ENCODE assay signal across 7 mouse cellular contexts in genomic region chr5:103759489-103760424, GRCm38 (mm10).
DNase-seq lines count a peak whose midpoint lies in the region; ATAC-seq and TF ChIP-seq lines count a peak whose summit lies in the region.

No protein-coding gene starts in this region.

- H3K4me3 ChIP-seq in ES-Bruce4 (ENCODE audit: low read depth, low read length), result peak overlapping the region; percentile 51
- H3K4me3 ChIP-seq in forebrain, embryonic 12.5 days (replicated peaks), result peak overlapping the region; percentile 36
- H3K4me3 ChIP-seq in kidney, postnatal 0 days (replicated peaks; ENCODE audit: low read depth, low read length), result peak overlapping the region; percentile 34; the same call in 1 of the 2 replicates
- H3K4me3 ChIP-seq in neural tube, embryonic 11.5 days (ENCODE audit: low read depth, low read length), result peak overlapping the region; percentile 6

- ATAC-seq in forebrain, embryonic 12.5 days (ENCODE audit: low FRiP score), result no peak
- peak; percentile 48; the same call in 1 of the 2 replicates for ATAC-seq in kidney, postnatal 0 days (replicated peaks; ENCODE audit: low FRiP score, low read depth)
- 0 out of 2 replicates have a peak, but pooled peaks have one; percentile 27 for ATAC-seq in neural tube, embryonic 11.5 days (ENCODE audit: insufficient read depth, low FRiP score, low TSS enrichment)

- H3K4me1 ChIP-seq in ES-Bruce4 (ENCODE audit: control insufficient read depth, insufficient read depth, low read length), result peaks cover 1% of the 10 kb centered on the region
- peaks cover 14% of the 10 kb centered on the region for H3K4me1 ChIP-seq in forebrain, embryonic 12.5 days
- H3K4me1 ChIP-seq in kidney, postnatal 0 days (replicated peaks; ENCODE audit: insufficient read depth, low read length), result peaks cover 17% of the 10 kb centered on the region; the same call in 1 of the 2 replicates
- peaks cover 11% of the 10 kb centered on the region for H3K4me1 ChIP-seq in neural tube, embryonic 11.5 days (ENCODE audit: control insufficient read depth, insufficient read depth, low read length)

- no peaks in the 10 kb centered on the region for H3K36me3 ChIP-seq in ES-Bruce4 (ENCODE audit: control insufficient read depth, insufficient read depth, low read length, poor library complexity, severe bottlenecking)
- no peaks in the 10 kb centered on the region for H3K36me3 ChIP-seq in forebrain, embryonic 12.5 days (replicated peaks)
- no peaks in the 10 kb centered on the region for H3K36me3 ChIP-seq in kidney, postnatal 0 days (ENCODE audit: insufficient read depth, low read length)
- no peaks in the 10 kb centered on the region for H3K36me3 ChIP-seq in neural tube, embryonic 11.5 days (ENCODE audit: control insufficient read depth, insufficient read depth, low read length)

- H3K27me3 ChIP-seq in ES-Bruce4 (ENCODE audit: control insufficient read depth, insufficient read depth, low read length, poor library complexity, severe bottlenecking), result 0 out of 2 replicates have a peak, but pooled peaks cover 3% of the 10 kb centered on the region
- peaks cover 26% of the 10 kb centered on the region; the same call in 1 of the 2 replicates for H3K27me3 ChIP-seq in forebrain, embryonic 12.5 days
- no peaks in the 10 kb centered on the region for H3K27me3 ChIP-seq in kidney, postnatal 0 days (ENCODE audit: insufficient read depth, low read length)
- no peaks in the 10 kb centered on the region for H3K27me3 ChIP-seq in neural tube, embryonic 11.5 days (ENCODE audit: control insufficient read depth, insufficient read depth, low read length)

- 0 out of 2 replicates have a peak overlapping the region, but pooled peaks have one; percentile 4 for H3K9ac ChIP-seq in ES-Bruce4 (ENCODE audit: low read depth, poor library complexity, severe bottlenecking)
- H3K9ac ChIP-seq in forebrain, embryonic 12.5 days, result peak overlapping the region; percentile 48; the same call in 1 of the 2 replicates
- peak overlapping the region; percentile 53 for H3K9ac ChIP-seq in kidney, postnatal 0 days (ENCODE audit: low read depth, low read length)
- H3K9ac ChIP-seq in neural tube, embryonic 11.5 days (ENCODE audit: low read length), result no peak overlapping the region; the same call in 1 of the 2 replicates

- no peak for TF ChIP-seq CTCF in ES-Bruce4 (IDR thresholded peaks at IDR 0.05; ENCODE audit: low read depth, low read length)
- no peak for TF ChIP-seq CTCF in kidney, postnatal 0 days (IDR thresholded peaks at IDR 0.05; ENCODE audit: low read depth)

- intact Hi-C loops in gastrocnemius, postnatal 36 days (cut with DNase I), result loop anchor here (2.0 kb wide), 1 partner anchor 13 kb away; no protein-coding TSS in a partner anchor

- no peaks in the 10 kb centered on the region for H3K9me3 ChIP-seq in ES-Bruce4 (replicated peaks; ENCODE audit: control insufficient read depth, insufficient read depth, low read length, poor library complexity, severe bottlenecking)
- H3K9me3 ChIP-seq in forebrain, embryonic 12.5 days, result no peaks in the 10 kb centered on the region
- H3K9me3 ChIP-seq in kidney, postnatal 0 days (replicated peaks; ENCODE audit: low read length), result no peaks in the 10 kb centered on the region
- no peaks in the 10 kb centered on the region for H3K9me3 ChIP-seq in neural tube, embryonic 11.5 days (ENCODE audit: control insufficient read depth, low read length)

- 38% methylated on average over 14 of the region's 14 CpGs for WGBS in forebrain, embryonic 12.5 days
- 36% methylated on average over 14 of the region's 14 CpGs for WGBS in kidney, postnatal 0 days
- 36% methylated on average over 14 of the region's 14 CpGs for WGBS in neural tube, embryonic 11.5 days

- no peak for TF ChIP-seq POLR2A in ES-Bruce4 (IDR thresholded peaks at IDR 0.05; ENCODE audit: insufficient read depth, low read length)

- TF ChIP-seq EP300 in ES-Bruce4 (IDR thresholded peaks at IDR 0.05; ENCODE audit: insufficient read depth, low read depth, low read length), result no peak

- peak; percentile 72 for DNase-seq in 416B (ENCODE audit: low read depth)
- DNase-seq in kidney, postnatal 0 days (ENCODE audit: low spot score), result peak; percentile 42
- peak; percentile 31 for DNase-seq in neural tube, embryonic 11.5 days (ENCODE audit: low spot score)
- DNase-seq in gastrocnemius, postnatal 36 days, result no peak
- no peak for DNase-seq in urinary bladder, postnatal 4 days (ENCODE audit: low spot score in 2 of 2)

- 0 out of 2 replicates have a peak overlapping the region, but pooled peaks have one; percentile 1 for H3K27ac ChIP-seq in ES-Bruce4 (ENCODE audit: insufficient read depth, low read length)
- no peak overlapping the region for H3K27ac ChIP-seq in forebrain, embryonic 12.5 days
- peak overlapping the region; percentile 85 for H3K27ac ChIP-seq in kidney, postnatal 0 days
- H3K27ac ChIP-seq in neural tube, embryonic 11.5 days (ENCODE audit: low read depth, low read length), result no peak overlapping the region

- H3K4me2 ChIP-seq in forebrain, embryonic 12.5 days, result peak overlapping the region; percentile 60
- peak overlapping the region; percentile 88 for H3K4me2 ChIP-seq in kidney, postnatal 0 days (ENCODE audit: low read length)
- H3K4me2 ChIP-seq in neural tube, embryonic 11.5 days (ENCODE audit: low read depth), result peak overlapping the region; percentile 57

Comparison
In these comparisons a context has a peak if more than half of its experiments do, and no peak if none do; other contexts are left out.
1. DNase-seq: peak in 416B (single experiment), kidney, postnatal 0 days (single experiment) and neural tube, embryonic 11.5 days (single experiment); none in gastrocnemius, postnatal 36 days (0 of 2) and urinary bladder, postnatal 4 days (0 of 2).
2. H3K27ac ChIP-seq: peak in ES-Bruce4 (single experiment) and kidney, postnatal 0 days (single experiment); none in forebrain, embryonic 12.5 days (single experiment) and neural tube, embryonic 11.5 days (single experiment).
3. Peak in every context shown above with its lines, with median percentiles within 50 percentile points of each other: H3K4me3 ChIP-seq and H3K4me2 ChIP-seq.